Mouse (Mus musculus) fibroblast of lung, adult 2 months (primary cell): ENCODE measurements at regions not wholly inside any gene's neighbourhood (a gene's known extent, or its start where the extent isn't known, plus 50 kb on each side); places are given as distances from the start of the nearest gene placed in this dataset.

Experiments used
- DNase-seq: peaks from one replicate; pipeline ENCODE4 v3.0.0-alpha.2; 2011; ENCODE audit warnings: low read depth

GRCm38 (mm10) chr4:33793398-33793797 lies 131.0 kb upstream of the Cnr1 start:
- DNase-seq: no peak

- peak; percentile 36 for DNase-seq
Observed at GRCm38 (mm10) chr4:33795461-33795860, 128.9 kb upstream of the Cnr1 start.

DNA sequence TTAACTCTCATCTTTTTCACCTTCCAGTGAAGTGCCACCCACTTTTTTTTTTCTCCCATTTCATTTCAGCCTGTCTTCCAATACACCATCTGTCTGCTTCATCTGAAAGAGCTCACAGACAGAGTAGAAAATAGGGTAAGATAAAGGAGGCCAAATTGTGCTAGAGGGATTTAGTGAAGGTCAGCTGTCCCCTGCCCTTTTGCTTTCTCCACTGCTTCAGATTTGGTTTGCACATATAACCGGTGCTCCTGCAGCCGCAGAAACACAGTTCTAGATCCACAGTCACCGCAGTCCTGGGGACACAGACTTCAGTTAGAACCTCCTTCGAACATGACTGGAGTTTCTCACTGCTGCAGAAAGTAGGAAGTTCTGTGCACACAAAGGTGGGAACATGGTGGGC lies 126.4 kb upstream of the Cnr1 start:
- DNase-seq: no peak

- no peak for DNase-seq
Observed at GRCm38 (mm10) chr4:33798654-33799053, 125.7 kb upstream of the Cnr1 start.

GRCm38 (mm10) chr4:33799110-33799509 lies 125.3 kb upstream of the Cnr1 start:
- DNase-seq: no peak

DNA sequence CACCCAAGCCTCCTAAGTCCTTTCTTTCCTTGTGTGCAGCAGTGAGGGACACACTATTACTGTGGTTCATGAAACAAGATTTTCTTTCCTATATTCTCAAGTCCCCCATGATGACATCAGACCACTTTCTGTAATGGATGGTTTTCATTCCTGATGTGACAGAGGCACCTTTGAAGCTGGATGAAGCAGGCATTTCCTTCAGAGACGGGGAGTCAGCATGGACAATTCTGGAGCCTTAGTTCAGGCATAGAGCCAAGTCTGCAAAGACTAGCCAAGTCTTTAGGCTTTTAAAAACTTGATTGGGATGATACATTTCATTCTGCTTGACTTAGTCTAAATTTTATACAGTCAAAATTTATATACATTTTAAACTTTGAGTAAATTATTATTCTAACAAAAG lies 124.6 kb upstream of the Cnr1 start:
- DNase-seq: no peak

GRCm38 (mm10) chr4:33812338-33812737 lies 112.1 kb upstream of the Cnr1 start:
- no peak for DNase-seq

- DNase-seq: no peak
Observed at GRCm38 (mm10) chr4:33823850-33824249, 100.5 kb upstream of the Cnr1 start.

- no peak for DNase-seq
Observed at GRCm38 (mm10) chr4:33833134-33833533, 91.3 kb upstream of the Cnr1 start.

GRCm38 (mm10) chr4:33838436-33838835 lies 86.0 kb upstream of the Cnr1 start:
- no peak for DNase-seq

DNA sequence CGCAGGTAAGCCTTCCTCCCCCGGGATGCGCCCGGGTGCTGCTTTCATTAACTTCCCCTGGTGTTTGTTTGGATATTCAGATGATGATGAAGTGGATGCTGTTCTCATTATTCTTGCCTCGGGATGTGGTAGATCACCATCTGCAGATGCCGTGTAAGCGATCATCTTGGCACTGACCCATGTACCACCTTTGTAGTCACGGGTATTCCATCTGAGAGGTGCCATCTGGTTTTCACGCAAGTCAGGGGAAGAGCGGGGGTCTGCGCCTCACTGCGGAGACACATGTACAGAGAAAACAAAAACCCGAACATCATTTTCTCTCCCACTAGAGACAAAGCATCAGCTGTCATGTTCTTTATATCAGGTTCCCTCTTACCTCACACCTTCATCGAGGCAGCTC lies 84.3 kb upstream of the Cnr1 start:
- no peak for DNase-seq

GRCm38 (mm10) chr4:33845611-33846395 lies 78.6 kb upstream of the Cnr1 start:
- no peak for DNase-seq

- DNase-seq: no peak
Observed at GRCm38 (mm10) chr4:33850249-33850648, 74.1 kb upstream of the Cnr1 start.

GRCm38 (mm10) chr4:33852294-33852693 lies 72.1 kb upstream of the Cnr1 start:
- no peak for DNase-seq

GRCm38 (mm10) chr4:33855112-33855511 lies 69.3 kb upstream of the Cnr1 start:
- no peak for DNase-seq

- no peak for DNase-seq
Observed at GRCm38 (mm10) chr4:33867126-33867525, 57.3 kb upstream of the Cnr1 start.

DNA sequence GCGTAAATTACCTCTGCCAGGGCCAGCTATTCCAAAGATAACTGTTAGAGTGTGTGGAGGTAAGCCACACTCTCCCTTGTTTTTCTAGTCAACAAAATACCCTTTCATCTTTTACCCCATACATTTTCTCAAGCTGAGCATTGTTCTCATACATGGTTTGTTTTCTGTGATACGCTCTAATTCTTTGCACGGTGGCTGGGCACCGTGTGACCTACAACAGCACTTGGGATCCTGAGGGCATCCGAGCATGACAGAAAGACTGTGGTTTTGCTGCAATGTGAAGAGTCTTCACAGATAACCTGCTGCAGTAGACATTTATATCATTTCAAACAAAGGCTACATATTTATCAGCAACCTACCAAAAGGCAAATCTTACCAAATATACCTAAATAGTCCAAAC lies 55.1 kb upstream of the Cnr1 start:
- DNase-seq: no peak
